Mouse (Mus musculus): ENCODE measurements at regions not wholly inside any gene's neighbourhood (a gene's known extent, or its start where the extent isn't known, plus 50 kb on each side); places are given as distances from the start of the nearest gene placed in this dataset.
A peak's percentile ranks its signal among the peaks of the same experiment; 100 is the strongest.

GRCm38 (mm10) chr10:111662665-111663064 is 156.6 kb downstream of the Phlda1 start:
- dilution Hi-C loops (cut with MboI; ENCODE audit: extremely low pct_ligation_motif_present, extremely low pct_unique_long_range_greater_than_20kb, low sequenced_read_pairs), result no loop called here
- H3K4me2 ChIP-seq (ENCODE audit: insufficient read depth, low read depth, poor library complexity, severe bottlenecking), result no peak overlapping the region

GRCm38 (mm10) chr10:111665834-111666233 is 159.7 kb downstream of the Phlda1 start:
- dilution Hi-C loops (cut with MboI; ENCODE audit: extremely low pct_ligation_motif_present, extremely low pct_unique_long_range_greater_than_20kb, low sequenced_read_pairs) (no loop called here), in situ Hi-C loops (cut with MboI; ENCODE audit: low pct_ligation_motif_present, low pct_unique_long_range_greater_than_20kb, low sequenced_read_pairs) (no loop called here)
- DNase-seq (ENCODE audit: extremely low read depth), result no peak
- no peak overlapping the region for H3K4me2 ChIP-seq (ENCODE audit: insufficient read depth, low read depth, poor library complexity, severe bottlenecking)
- no peak overlapping the region for H3K4me3 ChIP-seq (replicated peaks in 1 of 3; ENCODE audit: low read depth in 2 of 3, low read length in 2 of 3, poor library complexity in 1 of 3)
- peaks cover 0 to 4% of the 10 kb centered on the region in 2 experiments; a peak in 1 of 4 replicates for H3K4me1 ChIP-seq (ENCODE audit: control insufficient read depth in 1 of 2, insufficient read depth in 2 of 2)
- H3K36me3 ChIP-seq (replicated peaks in 1 of 2; ENCODE audit: control insufficient read depth in 1 of 2, insufficient read depth in 1 of 2, low read length in 1 of 2), result no peaks in the 10 kb centered on the region
- no peak for TF ChIP-seq CTCF (conservative IDR thresholded peaks at IDR 0.05 in 1 of 2, IDR thresholded peaks at IDR 0.05 in 1 of 2; ENCODE audit: low read depth in 2 of 2, low read length in 2 of 2)
- TF ChIP-seq BHLHE40 (IDR thresholded peaks at IDR 0.05; ENCODE audit: low read depth, low read length), result no peak
- no peak for TF ChIP-seq MEF2A (IDR thresholded peaks at IDR 0.05; ENCODE audit: borderline replicate concordance, low read depth, low read length)
- TF ChIP-seq USF1 (IDR thresholded peaks at IDR 0.05; ENCODE audit: low read depth, low read length), result no peak
- TF ChIP-seq NELFE (IDR thresholded peaks at IDR 0.05; ENCODE audit: low read depth, low read length), result no peak
- TF ChIP-seq ZNF384 (IDR thresholded peaks at IDR 0.05; ENCODE audit: low read depth, low read length), result no peak
- no peak for TF ChIP-seq TCF12 (IDR thresholded peaks at IDR 0.05; ENCODE audit: low read depth, low read length)
- no peak for TF ChIP-seq KAT2A (IDR thresholded peaks at IDR 0.05; ENCODE audit: insufficient replicate concordance, low read length)
- TF ChIP-seq MAX (IDR thresholded peaks at IDR 0.05; ENCODE audit: low read length), result no peak
- no peak for TF ChIP-seq HCFC1 (IDR thresholded peaks at IDR 0.05; ENCODE audit: low read depth, low read length)
- TF ChIP-seq MAFK (IDR thresholded peaks at IDR 0.05; ENCODE audit: insufficient replicate concordance, low read length), result no peak
- TF ChIP-seq POLR2A (IDR thresholded peaks at IDR 0.05; ENCODE audit: low read depth, low read length), result no peak
- no peak for TF ChIP-seq TBP (conservative IDR thresholded peaks at IDR 0.05; ENCODE audit: low read depth, low read length)
- no peaks in the 10 kb centered on the region for H3K27me3 ChIP-seq (replicated peaks)
- no peak overlapping the region for H3K9ac ChIP-seq (ENCODE audit: insufficient read depth, low read depth)
- H3K27ac ChIP-seq (ENCODE audit: insufficient read depth, low read depth), result no peak overlapping the region
- H3K79me2 ChIP-seq (replicated peaks; ENCODE audit: control insufficient read depth, extremely low read depth, insufficient read depth, poor library complexity, severe bottlenecking), result no peaks in the 10 kb centered on the region
- H3K9me3 ChIP-seq (replicated peaks; ENCODE audit: low read length), result no peaks in the 10 kb centered on the region

More at GRCm38 (mm10) chr10:111662665-111663064, 156.6 kb downstream of the Phlda1 start:
- in situ Hi-C loops (cut with MboI; ENCODE audit: low pct_ligation_motif_present, low pct_unique_long_range_greater_than_20kb, low sequenced_read_pairs), result no loop called here
- peaks cover 0 to 4% of the 10 kb centered on the region in 2 experiments; a peak in 1 of 4 replicates for H3K4me1 ChIP-seq (ENCODE audit: control insufficient read depth in 1 of 2, insufficient read depth in 2 of 2)
- H3K27ac ChIP-seq (ENCODE audit: insufficient read depth, low read depth), result no peak overlapping the region
- 0 out of 2 replicates have a peak, but pooled peaks have one; percentile 37 for TF ChIP-seq IRF4 (IDR thresholded peaks at IDR 0.05; ENCODE audit: low read depth, low read length)
- no peak for TF ChIP-seq RCOR1 (conservative IDR thresholded peaks at IDR 0.05; ENCODE audit: low read depth, low read length)
- DNase-seq (ENCODE audit: extremely low read depth), result no peak
- no peak overlapping the region for H3K9ac ChIP-seq (ENCODE audit: insufficient read depth, low read depth)
- no peaks in the 10 kb centered on the region for H3K27me3 ChIP-seq (replicated peaks)
- no peaks in the 10 kb centered on the region for H3K9me3 ChIP-seq (replicated peaks; ENCODE audit: low read length)
- no peak overlapping the region for H3K4me3 ChIP-seq (replicated peaks in 1 of 3; ENCODE audit: low read depth in 2 of 3, low read length in 2 of 3, poor library complexity in 1 of 3)
- no peaks in the 10 kb centered on the region for H3K79me2 ChIP-seq (replicated peaks; ENCODE audit: control insufficient read depth, extremely low read depth, insufficient read depth, poor library complexity, severe bottlenecking)
- no peaks in the 10 kb centered on the region for H3K36me3 ChIP-seq (replicated peaks in 1 of 2; ENCODE audit: control insufficient read depth in 1 of 2, insufficient read depth in 1 of 2, low read length in 1 of 2)

GRCm38 (mm10) chr10:111666963-111667362 is 160.9 kb downstream of the Phlda1 start:
- Histone ChIP-seq H3K9ac (ENCODE audit: insufficient read depth, low read depth) (no peak overlapping the region), H3K4me2 (ENCODE audit: insufficient read depth, low read depth, poor library complexity, severe bottlenecking) (no peak overlapping the region), H3K9me3 (replicated peaks; ENCODE audit: low read length) (no peaks in the 10 kb centered on the region), H3K79me2 (replicated peaks; ENCODE audit: control insufficient read depth, extremely low read depth, insufficient read depth, poor library complexity, severe bottlenecking) (no peaks in the 10 kb centered on the region), H3K4me1 (ENCODE audit: control insufficient read depth in 1 of 2, insufficient read depth in 2 of 2) (peaks cover 0 to 2% of the 10 kb centered on the region in 2 experiments; a peak in 1 of 4 replicates), H3K4me3 (replicated peaks in 1 of 3; ENCODE audit: low read depth in 2 of 3, low read length in 2 of 3, poor library complexity in 1 of 3) (no peak overlapping the region), H3K27me3 (replicated peaks) (no peaks in the 10 kb centered on the region), H3K36me3 (replicated peaks in 1 of 2; ENCODE audit: control insufficient read depth in 1 of 2, insufficient read depth in 1 of 2, low read length in 1 of 2) (no peaks in the 10 kb centered on the region), H3K27ac (ENCODE audit: insufficient read depth, low read depth) (no peak overlapping the region)
- TF ChIP-seq PAX5 (IDR thresholded peaks at IDR 0.05; ENCODE audit: low read length) (no peak), ETS1 (conservative IDR thresholded peaks at IDR 0.05; ENCODE audit: low read depth, low read length) (no peak), HCFC1 (IDR thresholded peaks at IDR 0.05; ENCODE audit: low read depth, low read length) (no peak), RCOR1 (conservative IDR thresholded peaks at IDR 0.05; ENCODE audit: low read depth, low read length) (no peak)
- in situ Hi-C loops (cut with MboI; ENCODE audit: low pct_ligation_motif_present, low pct_unique_long_range_greater_than_20kb, low sequenced_read_pairs), result no loop called here
- dilution Hi-C loops (cut with MboI; ENCODE audit: extremely low pct_ligation_motif_present, extremely low pct_unique_long_range_greater_than_20kb, low sequenced_read_pairs), result no loop called here
- no peak for DNase-seq (ENCODE audit: extremely low read depth)
